ENCODE assay signal across 20 mouse cellular contexts in genomic region chr17:15179411-15179951, GRCm38 (mm10).
DNase-seq lines count a peak whose midpoint lies in the region; ATAC-seq lines count a peak whose summit lies in the region.
"Had no signal": no experiment of that assay in that cellular context is flagged by ENCODE, and none has a peak within 500 bp of the region (broad histone marks: within the 10 kb centered on the region; RNA-seq: fewer than 3 reads in every experiment).

No protein-coding gene starts in this region.

- no peak overlapping the region for H3K4me3 ChIP-seq in hindbrain, embryonic 10.5 days
- no peak overlapping the region for H3K4me3 ChIP-seq in hindbrain, embryonic 11.5 days (ENCODE audit: low read depth, low read length)
- H3K4me3 ChIP-seq: erythroblast, embryonic 14.5 days; forebrain, embryonic 15.5 days; heart, adult 2 months; heart, embryonic 15.5 days; liver, embryonic 12.5 days; lung, embryonic 15.5 days; neural tube, embryonic 13.5 days had no signal

- 57% methylated on average over 4 of the region's 4 CpGs for WGBS in hindbrain, embryonic 10.5 days
- 65% methylated on average over 4 of the region's 4 CpGs for WGBS in hindbrain, embryonic 11.5 days

- no peak overlapping the region for H3K4me2 ChIP-seq in hindbrain, embryonic 11.5 days (replicated peaks; ENCODE audit: low read depth, low read length)
- H3K4me2 ChIP-seq: forebrain, embryonic 15.5 days; heart, embryonic 15.5 days; liver, embryonic 12.5 days; lung, embryonic 15.5 days; neural tube, embryonic 13.5 days had no signal

- ATAC-seq in hindbrain, embryonic 11.5 days (ENCODE audit: low FRiP score) = no peak
- ATAC-seq: forebrain, embryonic 15.5 days; liver, embryonic 12.5 days had no signal

- H3K9ac ChIP-seq in hindbrain, embryonic 11.5 days (ENCODE audit: low read depth, low read length) = no peak overlapping the region
- H3K9ac ChIP-seq: forebrain, embryonic 15.5 days; heart, embryonic 15.5 days; liver, embryonic 12.5 days; lung, embryonic 15.5 days; neural tube, embryonic 13.5 days had no signal

- H3K36me3 ChIP-seq in hindbrain, embryonic 10.5 days = no peaks in the 10 kb centered on the region
- H3K36me3 ChIP-seq in hindbrain, embryonic 11.5 days (ENCODE audit: control insufficient read depth, insufficient read depth, low read length) = no peaks in the 10 kb centered on the region
- H3K36me3 ChIP-seq: forebrain, embryonic 15.5 days; heart, embryonic 15.5 days; liver, embryonic 12.5 days; lung, embryonic 15.5 days; neural tube, embryonic 13.5 days had no signal

- H3K27ac ChIP-seq in hindbrain, embryonic 10.5 days = 0 out of 2 replicates have a peak overlapping the region, but pooled peaks have one; percentile 3
- no peak overlapping the region for H3K27ac ChIP-seq in hindbrain, embryonic 11.5 days (ENCODE audit: low read depth, low read length)
- H3K27ac ChIP-seq: forebrain, embryonic 15.5 days; heart, adult 2 months; heart, embryonic 15.5 days; liver, embryonic 12.5 days; lung, embryonic 15.5 days; neural tube, embryonic 13.5 days had no signal

- peaks cover 55% of the 10 kb centered on the region for H3K4me1 ChIP-seq in hindbrain, embryonic 10.5 days (replicated peaks)
- H3K4me1 ChIP-seq in hindbrain, embryonic 11.5 days (replicated peaks; ENCODE audit: control insufficient read depth, insufficient read depth, low read length) = no peaks in the 10 kb centered on the region; the same call in 1 of the 2 replicates
- H3K4me1 ChIP-seq: heart, embryonic 15.5 days; liver, embryonic 12.5 days; lung, embryonic 15.5 days had no signal

- DNase-seq in hindbrain, embryonic 10.5 days (ENCODE audit: low spot score) = no peak
- DNase-seq in hindbrain, embryonic 11.5 days (ENCODE audit: low spot score) = no peak
- peak; percentile 28 for DNase-seq in right cerebral cortex, adult 18-20 months
- no peak for DNase-seq in right cerebral cortex, postnatal 4 days
- peak; percentile 54 for DNase-seq in brain, adult 2 months (ENCODE audit: low read depth, low spot score)
- no peak for DNase-seq in spleen, adult 18-20 months
- no peak for DNase-seq in adrenal gland, postnatal 14 days
- DNase-seq: adrenal gland, postnatal 25 days; cerebellum, adult 8-10 months; gastrocnemius, postnatal 10 days; heart, adult 2 months; kidney, adult 8-10 months; layer of hippocampus, postnatal 36 days; thymus, adult 2 months had no signal

- H3K9me3 ChIP-seq in hindbrain, embryonic 10.5 days = no peaks in the 10 kb centered on the region
- no peaks in the 10 kb centered on the region for H3K9me3 ChIP-seq in hindbrain, embryonic 11.5 days (ENCODE audit: control insufficient read depth, low read length)
- H3K9me3 ChIP-seq: forebrain, embryonic 15.5 days; heart, embryonic 15.5 days; liver, embryonic 12.5 days; lung, embryonic 15.5 days; neural tube, embryonic 13.5 days had no signal

- peaks cover 16% of the 10 kb centered on the region for H3K27me3 ChIP-seq in hindbrain, embryonic 10.5 days (ENCODE audit: insufficient read depth, poor library complexity, severe bottlenecking)
- H3K27me3 ChIP-seq in hindbrain, embryonic 11.5 days (ENCODE audit: control insufficient read depth, insufficient read depth, low read length) = no peaks in the 10 kb centered on the region
- H3K27me3 ChIP-seq: forebrain, embryonic 15.5 days; lung, embryonic 15.5 days had no signal

Comparison
In these comparisons a context has a peak if more than half of its experiments do, and no peak if none do; other contexts are left out.
1. DNase-seq: peak in right cerebral cortex, adult 18-20 months (single experiment) and brain, adult 2 months (single experiment); none in hindbrain, embryonic 10.5 days (single experiment), hindbrain, embryonic 11.5 days (single experiment), right cerebral cortex, postnatal 4 days (single experiment), spleen, adult 18-20 months (0 of 2) and adrenal gland, postnatal 14 days (single experiment).